Mouse (Mus musculus) embryo, embryonic 11.5 days (tissue): ENCODE measurements around the gene Zfp740.
A peak's percentile ranks its signal among the peaks of the same experiment; 100 is the strongest.
"Not testable (repeated sequence)": the region's sequence is repeated elsewhere in the genome, so short reads cannot be mapped to it uniquely, and the experiment has no call there.

ENCODE experiments used
- DNase-seq: peaks from one replicate; pipeline ENCODE4 v3.0.0-alpha.2; 2012; ENCODE audit warnings: low read depth, low spot score

Gene Zfp740

GRCm38 (mm10) chr15:102225619-102226018, 22.6 kb downstream of the Zfp740 start:
- DNase-seq = not testable (repeated sequence)

GRCm38 (mm10) chr15:102230408-102231321, 27.6 kb downstream of the Zfp740 start:
- no peak for DNase-seq

GRCm38 (mm10) chr15:102231748-102232147, 28.7 kb downstream of the Zfp740 start, which contains the start of gene Itgb7:
Itgb7 (minus strand) TSS chr15:102231944.
- DNase-seq = no peak

GRCm38 (mm10) chr15:102232764-102233163, 29.7 kb downstream of the Zfp740 start:
- DNase-seq = no peak

GRCm38 (mm10) chr15:102233896-102234295, 30.8 kb downstream of the Zfp740 start:
- no peak for DNase-seq

GRCm38 (mm10) chr15:102235371-102236027, 32.5 kb downstream of the Zfp740 start:
- DNase-seq = no peak

GRCm38 (mm10) chr15:102238543-102239259, 35.7 kb downstream of the Zfp740 start:
- no peak for DNase-seq

GRCm38 (mm10) chr15:102239260-102239590, 36.2 kb downstream of the Zfp740 start:
- peak; percentile 67 for DNase-seq

- no peak for DNase-seq
Measured at GRCm38 (mm10) chr15:102239851-102240250, 36.8 kb downstream of the Zfp740 start.

GRCm38 (mm10) chr15:102240607-102241006, 37.6 kb downstream of the Zfp740 start:
- no peak for DNase-seq

GRCm38 (mm10) chr15:102242404-102243228, 39.6 kb downstream of the Zfp740 start:
- DNase-seq = no peak

GRCm38 (mm10) chr15:102243229-102244190, 40.5 kb downstream of the Zfp740 start:
- no peak for DNase-seq

GRCm38 (mm10) chr15:102244306-102245191, 41.5 kb downstream of the Zfp740 start:
- no peak for DNase-seq

GRCm38 (mm10) chr15:102245461-102245881, 42.4 kb downstream of the Zfp740 start:
- no peak for DNase-seq

- DNase-seq = peak; percentile 52
Measured at GRCm38 (mm10) chr15:102245891-102246741, 43.1 kb downstream of the Zfp740 start.

GRCm38 (mm10) chr15:102246866-102247251, 43.8 kb downstream of the Zfp740 start:
- DNase-seq = peak; percentile 93

- DNase-seq = no peak
Measured at GRCm38 (mm10) chr15:102247252-102248130, 44.4 kb downstream of the Zfp740 start.
